Mouse (Mus musculus): ENCODE measurements around the gene Adam19.

DNA sequence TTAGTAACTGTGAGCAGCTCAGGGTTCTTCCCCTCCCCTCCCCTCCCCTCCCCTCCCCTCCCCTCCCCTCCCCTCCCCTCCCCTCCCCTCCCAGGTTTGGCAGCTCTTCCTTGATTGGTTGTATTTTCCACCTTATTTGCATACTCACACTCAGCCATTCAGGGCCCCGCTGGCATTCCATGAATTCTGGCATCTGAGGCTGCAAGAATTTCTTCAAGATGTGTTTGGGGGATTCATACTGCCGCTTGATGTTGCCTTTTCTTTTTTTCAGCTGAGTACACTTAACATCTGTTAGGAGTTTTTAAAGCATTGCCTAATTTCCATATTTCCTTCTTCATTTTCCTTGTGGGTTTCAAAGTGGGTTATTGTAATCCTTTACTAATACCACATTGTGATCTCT, 132.5 kb downstream of the Adam19 start:
- TF ChIP-seq CTCF (IDR thresholded peaks at IDR 0.05; ENCODE audit: control insufficient read depth, insufficient read depth, insufficient read length), result no peak
- TF ChIP-seq MYOD1 (IDR thresholded peaks at IDR 0.05; ENCODE audit: control insufficient read depth, insufficient read length, low read depth), result no peak
- TF ChIP-seq CEBPB (IDR thresholded peaks at IDR 0.05; ENCODE audit: low read depth), result no peak
- no peak for TF ChIP-seq MYOG (IDR thresholded peaks at IDR 0.05; ENCODE audit: control insufficient read depth, extremely low read depth, insufficient read length)
- no peak for TF ChIP-seq MAX (IDR thresholded peaks at IDR 0.05)
- TF ChIP-seq USF1 (IDR thresholded peaks at IDR 0.05; ENCODE audit: low read depth), result no peak
- no peak for TF ChIP-seq FOSL1 (IDR thresholded peaks at IDR 0.05; ENCODE audit: insufficient read depth, low read length, poor library complexity, severe bottlenecking)

All from C2C12 (cell line).